Mouse (Mus musculus) olfactory bulb, adult 2 months (tissue): ENCODE measurements around the gene Gm11172.

ENCODE experiments used
- CTCF ChIP-seq: fragments of 200-500 bp; IDR thresholded peaks from 2 replicates; pipeline ENCODE4 v1.5.1; 2012; ENCODE audit warnings: low read depth, mild to moderate bottlenecking, low read length, moderate library complexity; ENCODE audit not compliant: insufficient read depth
- POLR2A ChIP-seq: fragments of 200-500 bp; IDR thresholded peaks from 2 replicates; pipeline ENCODE4 v1.6.1; 2012; ENCODE audit warnings: mild to moderate bottlenecking, low read depth, low read length, moderate library complexity; ENCODE audit not compliant: insufficient read depth

DNA sequence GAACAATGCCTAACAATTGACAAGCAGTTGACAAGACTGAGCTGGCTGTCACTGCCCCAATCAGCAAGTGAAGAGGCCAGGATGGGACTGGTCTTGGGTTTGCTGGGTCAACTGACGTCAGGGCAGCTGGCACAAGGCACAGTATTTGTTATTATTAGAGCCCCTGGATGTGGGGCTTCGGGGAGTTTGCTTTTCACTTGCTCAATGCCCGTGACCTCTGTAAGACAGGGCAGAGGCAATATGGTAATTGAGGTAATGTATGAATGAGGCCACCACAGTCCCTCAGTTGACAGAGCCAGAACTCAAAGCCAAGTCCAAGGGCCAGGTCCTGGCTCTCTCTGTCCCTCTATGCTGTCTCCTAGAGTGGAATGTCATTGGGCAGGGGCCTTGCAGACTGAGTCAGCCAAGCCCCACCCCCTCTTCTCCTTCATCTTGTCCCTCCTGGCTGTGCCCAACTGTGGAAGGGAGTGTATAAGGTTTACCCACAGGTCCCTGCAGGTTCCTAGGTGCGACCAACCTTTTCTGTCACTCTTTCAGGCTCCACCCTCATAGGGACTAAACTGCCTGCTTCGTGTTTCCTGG lies 35.0 kb upstream of the Gm11172 start:
- TF ChIP-seq CTCF (no peak), POLR2A (no peak)
